Mouse (Mus musculus): Measurements from ENCODE around the gene Magee1. TPM values are rescaled to one million over a fixed set of nuclear protein-coding genes. Genes with fewer than 3 reads are reported as not detected.
"Not testable (repeated sequence)": the region's sequence is repeated elsewhere in the genome, so short reads cannot be mapped to it uniquely, and the experiment has no call there.

Gene Magee1
- polyA plus RNA-seq (2012; fragmentation: generic; extraction: Trizol) = 3.1 TPM

GRCm38 (mm10) chrX:105120275-105121226, at the start of gene Magee1:
Gene Magee1, plus strand, starts transcription at chrX:105120378.
- peak within 1 kb of the TSS; percentile 66 for H3K4me2 ChIP-seq (ENCODE audit: low read depth)
- no peaks in the 10 kb centered on the region for H3K36me3 ChIP-seq (ENCODE audit: control insufficient read depth, insufficient read depth)
- H3K27me3 ChIP-seq (ENCODE audit: control insufficient read depth, insufficient read depth, insufficient read length) = no peaks in the 10 kb centered on the region
- peak within 1 kb of the TSS; percentile 29 for H3K4me3 ChIP-seq
- H3K79me2 ChIP-seq (ENCODE audit: control insufficient read depth, insufficient read depth) = no peaks in the 10 kb centered on the region
- peak within 1 kb of the TSS; percentile 50 for H3ac ChIP-seq (ENCODE audit: control insufficient read depth, insufficient read length)
- no peak for TF ChIP-seq E2F4 (IDR thresholded peaks at IDR 0.05; ENCODE audit: insufficient read depth)
- no peak for TF ChIP-seq MAX (IDR thresholded peaks at IDR 0.05; ENCODE audit: low read depth)
- no peak for TF ChIP-seq MYOD1 (IDR thresholded peaks at IDR 0.05; ENCODE audit: control insufficient read depth in 1 of 3, insufficient read length in 2 of 3, low read depth in 2 of 3)
- TF ChIP-seq POLR2A (IDR thresholded peaks at IDR 0.05; ENCODE audit: insufficient read length, low read depth) = peak; percentile 33
- no peak for TF ChIP-seq CEBPB (IDR thresholded peaks at IDR 0.05; ENCODE audit: insufficient read depth, poor library complexity, severe bottlenecking)

DNA sequence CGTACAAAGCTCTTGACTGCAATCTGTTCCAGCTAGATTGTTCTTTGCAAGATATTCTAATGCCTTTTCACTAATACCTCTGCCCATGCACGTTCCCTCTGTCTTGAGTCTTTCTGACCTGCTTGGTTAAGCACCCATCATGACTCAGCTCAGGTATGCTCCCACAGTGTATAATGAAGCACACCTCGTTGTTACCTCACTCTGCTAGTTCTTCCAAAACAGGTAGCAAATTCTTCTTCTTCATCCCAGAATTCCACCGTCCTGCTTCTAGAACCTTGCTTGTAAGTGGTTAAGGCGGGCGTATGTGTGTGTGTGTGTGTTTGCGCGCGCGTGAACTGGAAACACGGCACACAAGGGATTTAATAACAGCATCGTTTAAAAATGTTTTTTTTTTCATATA, 41.0 kb upstream of the Magee1 start:
- Histone ChIP-seq H3K79me2 (ENCODE audit: control insufficient read depth, insufficient read depth) (peaks cover 7% of the 10 kb centered on the region), H3ac (ENCODE audit: control insufficient read depth, insufficient read length) (no peak overlapping the region), H3K4me3 (peak overlapping the region; percentile 72), H3K27me3 (ENCODE audit: control insufficient read depth, insufficient read depth, insufficient read length) (no peaks in the 10 kb centered on the region), H3K4me2 (ENCODE audit: low read depth) (peak overlapping the region; percentile 81), H3K36me3 (ENCODE audit: control insufficient read depth, insufficient read depth) (peaks cover 17% of the 10 kb centered on the region)
- TF ChIP-seq MYOG (IDR thresholded peaks at IDR 0.05; ENCODE audit: control insufficient read depth in 1 of 3, insufficient read depth in 1 of 3, insufficient read length in 2 of 3, low read depth in 2 of 3) (no peak), MAX (IDR thresholded peaks at IDR 0.05; ENCODE audit: low read depth) (no peak), MYOD1 (IDR thresholded peaks at IDR 0.05; ENCODE audit: control insufficient read depth in 1 of 3, insufficient read length in 2 of 3, low read depth in 2 of 3) (no peak), REST (IDR thresholded peaks at IDR 0.05; ENCODE audit: insufficient read depth, insufficient read length) (no peak), POLR2AphosphoS2 (IDR thresholded peaks at IDR 0.05; ENCODE audit: insufficient read length, low read depth) (no peak), E2F4 (IDR thresholded peaks at IDR 0.05; ENCODE audit: insufficient read depth) (no peak), USF1 (IDR thresholded peaks at IDR 0.05; ENCODE audit: low read depth) (no peak), TCF12 (IDR thresholded peaks at IDR 0.05; ENCODE audit: insufficient read depth, poor library complexity, severe bottlenecking) (no peak), POLR2A (IDR thresholded peaks at IDR 0.05; ENCODE audit: insufficient read length, low read depth) (no peak), TCF3 (IDR thresholded peaks at IDR 0.05; ENCODE audit: insufficient read length, low read depth) (no peak), SRF (IDR thresholded peaks at IDR 0.05; ENCODE audit: control insufficient read depth, insufficient read length, low read depth) (no peak), CEBPB (IDR thresholded peaks at IDR 0.05; ENCODE audit: insufficient read depth, poor library complexity, severe bottlenecking) (no peak)

GRCm38 (mm10) chrX:105079615-105080092, 40.5 kb upstream of the Magee1 start, which contains the start of gene Pbdc1:
Gene Pbdc1, plus strand, starts transcription at chrX:105079756.
- no peak within 1 kb of the TSS for H3ac ChIP-seq (ENCODE audit: control insufficient read depth, insufficient read length)
- H3K27me3 ChIP-seq (ENCODE audit: control insufficient read depth, insufficient read depth, insufficient read length) = no peaks in the 10 kb centered on the region
- H3K36me3 ChIP-seq (ENCODE audit: control insufficient read depth, insufficient read depth) = peaks cover 17% of the 10 kb centered on the region
- TF ChIP-seq CEBPB (IDR thresholded peaks at IDR 0.05; ENCODE audit: insufficient read depth, poor library complexity, severe bottlenecking) (no peak), SRF (IDR thresholded peaks at IDR 0.05; ENCODE audit: control insufficient read depth, insufficient read length, low read depth) (no peak), MYOD1 (IDR thresholded peaks at IDR 0.05; ENCODE audit: control insufficient read depth in 1 of 3, insufficient read length in 2 of 3, low read depth in 2 of 3) (no peak), REST (IDR thresholded peaks at IDR 0.05; ENCODE audit: insufficient read depth, insufficient read length) (no peak), USF1 (IDR thresholded peaks at IDR 0.05; ENCODE audit: low read depth) (peak; percentile 62), MAX (IDR thresholded peaks at IDR 0.05; ENCODE audit: low read depth) (no peak), MYOG (IDR thresholded peaks at IDR 0.05; ENCODE audit: control insufficient read depth in 1 of 3, insufficient read depth in 1 of 3, insufficient read length in 2 of 3, low read depth in 2 of 3) (no peak), POLR2AphosphoS2 (IDR thresholded peaks at IDR 0.05; ENCODE audit: insufficient read length, low read depth) (peak; percentile 43), TCF3 (IDR thresholded peaks at IDR 0.05; ENCODE audit: insufficient read length, low read depth) (no peak), E2F4 (IDR thresholded peaks at IDR 0.05; ENCODE audit: insufficient read depth) (peak; percentile 59), TCF12 (IDR thresholded peaks at IDR 0.05; ENCODE audit: insufficient read depth, poor library complexity, severe bottlenecking) (no peak), POLR2A (IDR thresholded peaks at IDR 0.05; ENCODE audit: insufficient read length, low read depth) (peak; percentile 51)
- peak within 1 kb of the TSS; percentile 81 for H3K4me2 ChIP-seq (ENCODE audit: low read depth)
- peak within 1 kb of the TSS; percentile 72 for H3K4me3 ChIP-seq
- H3K79me2 ChIP-seq (ENCODE audit: control insufficient read depth, insufficient read depth) = peaks cover 7% of the 10 kb centered on the region

DNA sequence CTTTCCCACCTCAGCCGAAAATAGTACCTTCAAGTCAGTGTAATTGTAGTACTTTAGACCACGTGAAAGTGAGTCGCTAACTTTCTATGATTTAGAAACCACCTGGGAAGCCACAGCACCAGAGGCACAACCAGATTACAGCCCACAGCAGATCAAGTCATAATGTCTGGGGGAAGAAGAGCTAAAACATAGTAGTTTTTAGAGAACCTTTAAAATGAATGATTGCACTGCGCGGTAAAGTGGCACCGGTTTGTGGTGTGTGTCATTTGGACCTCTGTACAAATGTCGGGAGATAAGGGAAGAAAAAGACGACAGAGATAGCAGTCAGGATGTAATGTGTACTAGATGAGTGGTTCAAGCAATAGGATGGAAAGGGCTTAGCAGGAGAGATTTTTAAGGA, 40.1 kb upstream of the Magee1 start:
- Histone ChIP-seq H3K4me2 (ENCODE audit: low read depth) (peak overlapping the region; percentile 75), H3K79me2 (ENCODE audit: control insufficient read depth, insufficient read depth) (peaks cover 7% of the 10 kb centered on the region), H3ac (ENCODE audit: control insufficient read depth, insufficient read length) (no peak overlapping the region), H3K36me3 (ENCODE audit: control insufficient read depth, insufficient read depth) (peaks cover 17% of the 10 kb centered on the region), H3K4me3 (peak overlapping the region; percentile 72), H3K27me3 (ENCODE audit: control insufficient read depth, insufficient read depth, insufficient read length) (no peaks in the 10 kb centered on the region)
- TF ChIP-seq TCF12 (IDR thresholded peaks at IDR 0.05; ENCODE audit: insufficient read depth, poor library complexity, severe bottlenecking) (no peak), REST (IDR thresholded peaks at IDR 0.05; ENCODE audit: insufficient read depth, insufficient read length) (no peak), MYOG (IDR thresholded peaks at IDR 0.05; ENCODE audit: control insufficient read depth in 1 of 3, insufficient read depth in 1 of 3, insufficient read length in 2 of 3, low read depth in 2 of 3) (no peak), POLR2AphosphoS2 (IDR thresholded peaks at IDR 0.05; ENCODE audit: insufficient read length, low read depth) (no peak), CEBPB (IDR thresholded peaks at IDR 0.05; ENCODE audit: insufficient read depth, poor library complexity, severe bottlenecking) (no peak), MYOD1 (IDR thresholded peaks at IDR 0.05; ENCODE audit: control insufficient read depth in 1 of 3, insufficient read length in 2 of 3, low read depth in 2 of 3) (no peak), TCF3 (IDR thresholded peaks at IDR 0.05; ENCODE audit: insufficient read length, low read depth) (no peak), POLR2A (IDR thresholded peaks at IDR 0.05; ENCODE audit: insufficient read length, low read depth) (no peak), MAX (IDR thresholded peaks at IDR 0.05; ENCODE audit: low read depth) (no peak), SRF (IDR thresholded peaks at IDR 0.05; ENCODE audit: control insufficient read depth, insufficient read length, low read depth) (no peak), E2F4 (IDR thresholded peaks at IDR 0.05; ENCODE audit: insufficient read depth) (no peak), USF1 (IDR thresholded peaks at IDR 0.05; ENCODE audit: low read depth) (no peak)

- not testable (repeated sequence) for H3K4me3 ChIP-seq; H3K79me2 ChIP-seq (ENCODE audit: control insufficient read depth, insufficient read depth); H3K4me2 ChIP-seq (ENCODE audit: low read depth); H3K27me3 ChIP-seq (ENCODE audit: control insufficient read depth, insufficient read depth, insufficient read length); H3ac ChIP-seq (ENCODE audit: control insufficient read depth, insufficient read length)
- H3K36me3 ChIP-seq (ENCODE audit: control insufficient read depth, insufficient read depth) = peaks cover 17% of the 10 kb centered on the region
Observed at GRCm38 (mm10) chrX:105083013-105083412, 37.2 kb upstream of the Magee1 start.

Measured in myocyte (in vitro differentiated cells).